Mouse (Mus musculus): Measurements from ENCODE around the gene Bcor. TPM values are rescaled to one million over a fixed set of nuclear protein-coding genes. Genes with fewer than 3 reads are reported as not detected.

Bcor gene
- polyA plus RNA-seq, 1 experiment from 2014 or later: 14.2 TPM

- peak; percentile 69 for DNase-seq (ENCODE audit: low spot score)
Measured at GRCm38 (mm10) chrX:12068978-12069724, 91.0 kb downstream of the Bcor start.

- no peak for DNase-seq (ENCODE audit: low spot score)
Measured at GRCm38 (mm10) chrX:12067851-12068510, 92.2 kb downstream of the Bcor start.

- no peak for DNase-seq (ENCODE audit: low spot score)
Measured at GRCm38 (mm10) chrX:12067031-12067430, 93.1 kb downstream of the Bcor start.

GRCm38 (mm10) chrX:12065782-12066181, 94.4 kb downstream of the Bcor start:
- DNase-seq (ENCODE audit: low spot score): no peak

- no peak for DNase-seq (ENCODE audit: low spot score)
Measured at GRCm38 (mm10) chrX:12062932-12063260, 97.3 kb downstream of the Bcor start.

GRCm38 (mm10) chrX:12062121-12062931, 97.8 kb downstream of the Bcor start:
- DNase-seq (ENCODE audit: low spot score): no peak

- DNase-seq (ENCODE audit: low spot score): no peak
Measured at GRCm38 (mm10) chrX:12060848-12061247, 99.3 kb downstream of the Bcor start.

GRCm38 (mm10) chrX:12057210-12057609, 102.9 kb downstream of the Bcor start:
- DNase-seq (ENCODE audit: low spot score): no peak

- no peak for DNase-seq (ENCODE audit: low spot score)
Measured at GRCm38 (mm10) chrX:12053315-12053914, 106.7 kb downstream of the Bcor start.

GRCm38 (mm10) chrX:12052651-12053050, 107.5 kb downstream of the Bcor start:
- no peak for DNase-seq (ENCODE audit: low spot score)

- no peak for DNase-seq (ENCODE audit: low spot score)
Measured at GRCm38 (mm10) chrX:12048721-12049120, 111.4 kb downstream of the Bcor start.

GRCm38 (mm10) chrX:12048166-12048565, 112.0 kb downstream of the Bcor start:
- no peak for DNase-seq (ENCODE audit: low spot score)

- no peak for DNase-seq (ENCODE audit: low spot score)
Measured at GRCm38 (mm10) chrX:12047223-12047911, 112.8 kb downstream of the Bcor start.

- no peak for DNase-seq (ENCODE audit: low spot score)
Measured at GRCm38 (mm10) chrX:12046676-12047075, 113.5 kb downstream of the Bcor start.

GRCm38 (mm10) chrX:12043352-12043751, 116.8 kb downstream of the Bcor start:
- no peak for DNase-seq (ENCODE audit: low spot score)

- peak; percentile 47 for DNase-seq (ENCODE audit: low spot score)
Measured at GRCm38 (mm10) chrX:12041453-12041852, 118.7 kb downstream of the Bcor start.

GRCm38 (mm10) chrX:12014726-12015464, 145.3 kb downstream of the Bcor start:
- DNase-seq (ENCODE audit: low spot score): peak; percentile 72

GRCm38 (mm10) chrX:12010660-12011059, 149.5 kb downstream of the Bcor start:
- no peak for DNase-seq (ENCODE audit: low spot score)

GRCm38 (mm10) chrX:12009046-12009445, 151.1 kb downstream of the Bcor start:
- no peak for DNase-seq (ENCODE audit: low spot score)

GRCm38 (mm10) chrX:12007832-12008540, 152.2 kb downstream of the Bcor start:
- no peak for DNase-seq (ENCODE audit: low spot score)

Data from thymus, postnatal 0 days (tissue).